Mouse (Mus musculus): ENCODE measurements at regions not wholly inside any gene's neighbourhood (a gene's known extent, or its start where the extent isn't known, plus 50 kb on each side); places are given as distances from the start of the nearest gene placed in this dataset.

DNA sequence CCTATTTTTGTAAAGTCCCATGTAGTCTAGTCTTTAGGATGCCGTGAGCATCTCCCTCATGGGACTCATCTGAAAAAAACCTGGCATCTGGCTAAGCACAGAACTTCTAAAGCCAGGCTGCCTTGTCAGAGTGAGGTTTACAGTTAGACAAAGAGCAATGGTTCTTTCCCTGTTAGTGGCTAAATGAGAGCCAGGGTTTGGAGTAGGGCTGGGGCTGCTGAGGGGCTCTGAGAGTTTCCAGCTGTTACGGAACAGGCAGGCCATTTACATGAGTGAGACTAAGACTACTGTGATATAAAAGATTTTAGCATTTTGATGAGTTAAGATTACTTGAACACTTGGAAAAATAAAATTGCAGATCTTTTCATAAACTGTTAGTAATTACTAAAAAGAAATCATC, 352.2 kb upstream of the Nudt12 start:
- TF ChIP-seq CTCF (conservative IDR thresholded peaks at IDR 0.05; ENCODE audit: low read length) (no peak), POU5F1 (IDR thresholded peaks at IDR 0.05; ENCODE audit: borderline replicate concordance, low read length) (no peak), NANOG (IDR thresholded peaks at IDR 0.05; ENCODE audit: borderline replicate concordance, low read length) (no peak)

Data from E14TG2a.4 (cell line).